In the genomic region with DNA sequence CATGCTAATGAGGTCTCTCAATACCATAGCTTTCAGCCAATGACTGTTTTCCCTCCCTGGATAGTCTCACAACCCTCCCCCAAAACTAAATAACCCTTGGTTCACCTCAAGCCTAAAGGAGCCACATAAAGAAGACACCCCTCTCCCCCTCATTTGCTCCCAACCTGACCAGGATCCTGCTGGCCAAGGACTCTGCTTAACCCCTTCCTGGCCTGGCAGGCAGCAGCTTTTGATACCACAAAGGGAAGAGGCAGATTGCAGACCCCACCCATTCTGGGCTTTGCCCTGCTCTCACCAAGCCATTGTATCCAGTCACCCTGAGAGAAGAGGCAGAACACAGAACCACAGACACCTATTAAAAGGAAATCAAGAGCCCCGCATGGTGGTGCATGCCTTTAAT, we compare ENCODE assay signal across 28 mouse cellular contexts. TPM values are rescaled to one million over a fixed set of nuclear protein-coding genes. Genes with fewer than 3 reads are reported as not detected.
"Had no signal": no experiment of that assay in that cellular context is flagged by ENCODE, and none has a peak within 500 bp of the region (broad histone marks: within the 10 kb centered on the region; RNA-seq: fewer than 3 reads in every experiment).

No protein-coding gene starts in this region.

- H3K4me3 ChIP-seq: gastrocnemius, adult 2 months; heart, adult 2 months; hindbrain, embryonic 10.5 days; hindbrain, embryonic 12.5 days; intestine, embryonic 15.5 days; layer of hippocampus, adult 2 months; left cerebral cortex, adult 2 months; limb, embryonic 10.5 days; limb, embryonic 12.5 days; liver, embryonic 13.5 days; liver, embryonic 15.5 days had no signal

- H3K36me3 ChIP-seq: hindbrain, embryonic 10.5 days; hindbrain, embryonic 12.5 days; limb, embryonic 10.5 days; limb, embryonic 12.5 days; liver, embryonic 13.5 days; liver, embryonic 15.5 days had no signal

- H3K4me2 ChIP-seq: heart, embryonic 11.5 days; hindbrain, embryonic 12.5 days; hindbrain, embryonic 14.5 days; intestine, embryonic 15.5 days; limb, embryonic 12.5 days; liver, embryonic 11.5 days; liver, embryonic 13.5 days; liver, embryonic 15.5 days had no signal

- H3K27ac ChIP-seq: gastrocnemius, adult 2 months; heart, adult 2 months; hindbrain, embryonic 10.5 days; hindbrain, embryonic 12.5 days; hindbrain, embryonic 14.5 days; intestine, embryonic 15.5 days; layer of hippocampus, adult 2 months; left cerebral cortex, adult 2 months; limb, embryonic 10.5 days; limb, embryonic 12.5 days; liver, embryonic 13.5 days; liver, embryonic 15.5 days had no signal

- H3K4me1 ChIP-seq: hindbrain, embryonic 10.5 days; hindbrain, embryonic 12.5 days; intestine, embryonic 15.5 days; liver, embryonic 13.5 days; liver, embryonic 15.5 days had no signal

- ATAC-seq: hindbrain, embryonic 16.5 days; inflammation-experienced regulatory T-cells, adult 6 months; intestine, embryonic 15.5 days; intestine, postnatal 0 days had no signal

- DNase-seq: gastrocnemius, adult 2 months; gastrocnemius, postnatal 10 days; gastrocnemius, postnatal 25 days; heart, adult 2 months; heart, postnatal 10 days; heart, postnatal 4 days; kidney, adult 18-20 months; kidney, adult 8-10 months; kidney, postnatal 10 days; kidney, postnatal 25 days; kidney, postnatal 4 days; liver; liver, embryonic 13.5 days had no signal

- H3K27me3 ChIP-seq: hindbrain, embryonic 12.5 days; intestine, embryonic 15.5 days; limb, embryonic 12.5 days; liver, embryonic 13.5 days; liver, embryonic 15.5 days had no signal

- H3K9ac ChIP-seq: hindbrain, embryonic 12.5 days; hindbrain, embryonic 14.5 days; intestine, embryonic 15.5 days; limb, embryonic 12.5 days; liver, embryonic 13.5 days; liver, embryonic 15.5 days had no signal

- H3K9me3 ChIP-seq: intestine, embryonic 15.5 days; limb, embryonic 10.5 days; liver, embryonic 13.5 days; liver, embryonic 15.5 days had no signal

RNA-seq across cellular contexts. Expression of gene Hmga2, which starts 11.6 kb away (rescaled TPM):
- total RNA-seq: heart, adult 2 months; heart, postnatal 25 days had no signal
- polyA plus RNA-seq: heart, adult 2 months had no signal
